Mouse (Mus musculus): ENCODE results near the gene Trem1. TPM values are rescaled to one million over a fixed set of nuclear protein-coding genes. Genes with fewer than 3 reads are reported as not detected.

Trem1 gene
- not detected for total RNA-seq (2021)

DNA sequence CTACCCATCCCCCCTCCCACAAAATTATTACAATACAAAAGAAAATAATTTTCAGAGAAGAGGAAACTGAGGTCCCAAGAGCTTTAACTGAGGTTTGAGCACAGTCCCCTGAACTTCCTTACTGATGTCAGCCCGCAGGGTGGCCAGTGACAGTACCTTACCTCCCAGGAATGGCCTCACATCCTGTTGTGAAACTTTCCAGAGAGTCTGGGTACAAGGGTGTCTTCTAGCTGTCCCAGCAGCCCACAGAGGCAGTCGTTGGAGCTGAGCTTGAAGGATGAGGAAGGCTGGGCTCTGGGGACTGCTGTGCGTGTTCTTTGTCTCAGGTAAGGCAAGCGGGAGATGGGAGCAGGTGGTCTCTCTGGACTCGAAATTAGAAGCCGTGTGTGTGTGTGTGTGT is at the start of gene Trem1:
Gene Trem1, plus strand, starts transcription at position 251 of the 400 bp plus-strand sequence.
- intact Hi-C loops (cut with DNase I) = no loop called here
- no peak for DNase-seq

DNA sequence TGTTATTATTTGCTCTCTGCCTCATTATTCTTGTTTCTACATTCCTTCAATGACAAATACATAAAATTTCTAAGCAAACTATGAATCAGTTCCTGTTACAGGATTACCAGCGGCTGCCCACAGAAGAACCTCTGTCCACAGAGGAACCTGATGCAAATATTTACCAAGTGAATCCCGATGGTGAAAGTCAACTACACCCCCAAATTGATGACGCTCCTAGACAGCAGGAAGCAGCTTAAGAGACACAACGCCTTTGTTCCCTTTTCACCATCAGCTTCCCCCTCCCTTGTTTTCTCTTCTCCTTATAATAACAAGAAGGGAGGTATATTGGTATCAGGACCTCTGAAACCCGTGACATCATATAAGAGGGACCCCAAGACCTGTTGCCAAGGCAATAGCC is 47.3 kb upstream of the Trem1 start:
- intact Hi-C loops (cut with DNase I) = no loop called here
- DNase-seq = no peak

- intact Hi-C loops (cut with DNase I) = no loop called here
- no peak for DNase-seq
Observed at GRCm38 (mm10) chr17:48192366-48192765, 40.2 kb upstream of the Trem1 start.

DNA sequence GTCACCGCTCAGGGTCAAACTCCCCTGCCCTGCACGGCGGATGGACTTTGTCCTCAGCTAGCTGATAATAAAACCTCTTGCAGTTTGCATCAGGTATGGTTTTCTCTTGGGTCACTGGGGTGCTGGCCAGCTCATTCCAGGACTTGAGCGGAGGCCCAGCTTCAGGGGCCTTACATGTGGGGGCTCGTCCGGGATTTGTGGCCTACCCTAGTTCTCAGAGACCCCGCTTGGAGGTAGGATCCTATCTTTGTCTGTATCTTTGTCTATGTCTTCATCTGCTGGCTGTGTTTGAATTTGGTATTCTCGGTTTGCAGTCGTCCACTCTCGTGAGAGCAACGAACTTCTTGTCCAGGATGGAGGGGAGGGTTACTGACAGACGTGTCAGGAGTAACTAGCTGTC is 29.5 kb upstream of the Trem1 start:
- intact Hi-C loops (cut with DNase I) = no loop called here
- DNase-seq = no peak

DNA sequence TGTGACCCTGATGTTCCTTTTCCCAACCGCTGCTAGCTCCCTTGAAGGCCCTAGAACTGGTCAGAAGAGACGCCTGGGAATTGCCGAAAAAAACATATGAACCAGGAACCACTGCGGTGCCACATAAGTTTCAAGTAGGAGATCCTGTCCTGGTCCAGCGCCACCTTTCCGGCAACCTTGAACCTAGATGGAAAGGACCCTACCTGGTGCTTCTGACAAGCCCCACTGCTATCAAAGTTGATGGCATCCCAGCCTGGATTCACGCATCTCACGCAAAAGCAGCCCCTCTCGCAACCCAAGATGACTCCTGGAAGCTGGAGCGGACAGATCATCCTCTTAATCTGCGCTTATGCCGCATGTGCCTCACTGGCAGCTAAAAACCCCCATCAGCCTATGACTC is 20.0 kb upstream of the Trem1 start:
- intact Hi-C loops (cut with DNase I) = no loop called here

GRCm38 (mm10) chr17:48213511-48213910 is 19.1 kb upstream of the Trem1 start:
- intact Hi-C loops (cut with DNase I) = no loop called here
- DNase-seq = no peak

More for the DNA sequence above, 20.0 kb upstream of the Trem1 start:
- DNase-seq = no peak

GRCm38 (mm10) chr17:48215429-48215828 is 17.1 kb upstream of the Trem1 start:
- no peak for DNase-seq
- intact Hi-C loops (cut with DNase I) = no loop called here

- intact Hi-C loops (cut with DNase I) = no loop called here
- no peak for DNase-seq
Observed at GRCm38 (mm10) chr17:48230680-48231079, 1.9 kb upstream of the Trem1 start.

- intact Hi-C loops (cut with DNase I) = no loop called here
- DNase-seq = no peak
Observed at GRCm38 (mm10) chr17:48233789-48234188, 1.2 kb downstream of the Trem1 start.

GRCm38 (mm10) chr17:48234550-48234949 is 2.0 kb downstream of the Trem1 start:
- intact Hi-C loops (cut with DNase I) = no loop called here
- no peak for DNase-seq

DNA sequence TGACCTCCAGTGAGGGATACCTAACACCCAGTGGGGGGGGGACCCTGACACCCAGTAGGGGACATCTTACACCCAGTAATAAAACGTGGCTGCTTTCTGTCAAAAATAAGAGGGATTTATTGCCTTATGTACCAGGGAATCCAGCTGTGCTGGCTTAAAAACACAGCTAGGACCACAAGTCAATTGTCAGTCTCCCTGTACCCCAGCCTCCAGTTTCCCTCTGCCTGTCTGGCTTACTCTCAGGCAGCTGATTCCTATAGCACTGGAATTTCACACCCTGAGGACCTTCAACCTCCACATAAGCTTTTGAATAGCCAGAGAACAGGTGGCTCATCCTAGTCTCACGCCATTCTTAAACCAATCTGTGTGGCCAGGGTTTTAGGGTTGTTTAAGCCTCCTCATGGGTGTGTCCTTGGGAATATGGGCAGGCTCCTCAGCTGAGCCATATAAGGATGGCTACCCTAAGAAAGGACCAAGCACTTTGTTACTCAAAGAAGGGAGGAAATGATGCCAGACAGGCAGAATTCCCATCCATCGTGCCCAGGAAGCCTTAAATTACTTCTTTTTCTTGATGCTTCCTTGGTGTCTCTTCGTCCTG is 3.3 kb downstream of the Trem1 start:
- DNase-seq = no peak
- intact Hi-C loops (cut with DNase I) = no loop called here

- intact Hi-C loops (cut with DNase I) = no loop called here
- no peak for DNase-seq
Observed at GRCm38 (mm10) chr17:48237621-48238020, 5.1 kb downstream of the Trem1 start.

- DNase-seq = no peak
- intact Hi-C loops (cut with DNase I) = no loop called here
Observed at GRCm38 (mm10) chr17:48247221-48247928, 14.8 kb downstream of the Trem1 start, which contains the start of gene Trem3. Gene Trem3, plus strand, starts transcription at chr17:48247777.

DNA sequence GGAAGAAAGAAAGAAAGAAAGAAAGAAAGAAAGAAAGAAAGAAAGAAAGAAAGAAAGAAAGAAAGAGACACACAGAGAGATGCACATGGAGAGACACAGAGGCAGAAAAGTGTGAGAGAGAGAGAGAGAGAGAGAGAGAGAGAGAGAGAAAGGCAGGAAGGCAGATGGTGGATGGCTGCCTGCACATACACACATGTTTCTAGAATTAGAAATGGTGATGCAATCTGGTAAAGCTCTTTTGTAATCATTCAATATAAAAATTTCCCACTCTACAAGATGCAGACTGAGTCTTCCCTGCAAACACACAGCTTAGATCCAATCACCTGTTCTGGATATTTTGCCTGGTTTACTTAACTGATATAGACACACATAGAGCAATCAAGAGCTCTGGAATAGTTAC is 16.5 kb downstream of the Trem1 start:
- DNase-seq = no peak

DNA sequence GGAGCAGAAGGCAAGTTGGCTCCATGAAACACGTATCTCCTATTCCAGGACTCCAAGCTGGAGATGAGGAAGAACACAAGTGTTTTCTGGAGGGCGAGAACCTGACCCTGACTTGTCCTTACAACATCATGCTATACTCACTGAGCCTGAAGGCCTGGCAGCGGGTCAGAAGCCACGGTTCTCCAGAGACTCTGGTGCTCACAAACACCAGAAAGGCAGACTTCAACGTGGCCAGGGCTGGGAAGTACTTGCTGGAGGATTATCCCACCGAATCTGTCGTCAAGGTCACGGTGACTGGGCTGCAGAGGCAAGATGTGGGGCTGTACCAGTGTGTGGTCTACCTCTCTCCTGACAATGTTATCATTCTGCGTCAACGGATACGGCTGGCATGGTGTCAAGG is 16.9 kb downstream of the Trem1 start:
- no peak for DNase-seq
- intact Hi-C loops (cut with DNase I) = no loop called here

More for the DNA sequence above, 16.5 kb downstream of the Trem1 start:
- intact Hi-C loops (cut with DNase I) = no loop called here

GRCm38 (mm10) chr17:48250631-48251030 is 18.1 kb downstream of the Trem1 start:
- intact Hi-C loops (cut with DNase I) = no loop called here
- DNase-seq = no peak

DNA sequence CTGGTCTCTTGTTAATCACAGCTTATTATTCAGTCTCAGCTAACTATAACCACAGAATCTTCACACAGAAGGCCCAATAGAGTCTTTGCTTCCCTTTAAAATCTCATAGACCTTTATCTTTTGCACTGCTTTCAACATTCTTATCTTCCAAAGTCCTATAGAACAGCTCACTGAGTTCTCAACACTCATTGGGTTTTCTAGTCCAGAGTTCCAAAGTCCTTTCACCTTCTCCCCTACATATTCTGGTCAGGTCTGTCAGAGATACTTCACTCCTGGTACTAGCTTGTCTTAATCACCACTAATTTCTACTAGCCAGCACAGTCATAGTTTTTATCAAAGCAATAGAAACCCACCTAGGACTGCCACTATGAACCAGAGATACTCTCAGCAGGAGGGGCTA is 24.0 kb downstream of the Trem1 start:
- no peak for DNase-seq
- intact Hi-C loops (cut with DNase I) = no loop called here

DNA sequence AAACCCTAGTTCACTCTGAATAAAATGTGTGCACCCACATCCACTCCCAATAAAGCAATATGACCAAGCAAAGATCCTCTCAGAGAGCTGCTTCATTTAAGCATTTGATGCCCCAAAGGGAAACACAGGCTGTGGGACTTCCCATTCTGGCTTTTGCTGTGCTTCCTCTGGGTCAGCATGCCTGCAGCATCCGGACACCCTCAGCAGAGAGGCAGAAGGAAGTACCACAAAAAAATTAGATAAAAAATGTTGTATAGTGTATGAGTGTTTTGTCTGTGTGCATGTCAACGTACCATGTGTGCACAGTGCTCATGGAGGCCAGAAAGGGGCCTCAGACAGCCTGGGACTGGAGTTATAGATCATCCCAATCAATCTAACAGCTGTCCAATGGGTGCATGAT is 29.3 kb downstream of the Trem1 start:
- DNase-seq = no peak
- intact Hi-C loops (cut with DNase I) = no loop called here

GRCm38 (mm10) chr17:48263741-48264362 is 31.3 kb downstream of the Trem1 start, which contains the start of gene Treml4:
Gene Treml4, plus strand, starts transcription at chr17:48264295.
- no peak for DNase-seq
- intact Hi-C loops (cut with DNase I) = no loop called here

DNA sequence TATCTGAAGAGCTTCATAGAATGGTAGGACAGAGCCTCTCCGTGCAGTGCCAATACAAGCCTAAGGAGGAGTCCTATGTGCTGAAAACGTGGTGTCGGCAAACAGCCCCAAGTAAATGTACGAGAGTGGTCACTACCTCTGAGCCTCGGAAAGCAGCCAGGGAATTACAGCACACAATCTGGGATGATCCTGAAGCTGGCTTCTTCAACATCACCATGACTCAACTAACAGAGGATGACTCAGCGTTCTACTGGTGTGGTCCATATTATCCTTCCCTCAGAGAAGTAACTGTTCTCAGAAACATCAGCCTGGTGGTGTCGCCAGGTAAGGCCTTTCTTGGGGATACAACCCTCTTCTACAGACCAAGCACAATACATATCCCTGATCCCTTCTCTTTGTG is 32.1 kb downstream of the Trem1 start:
- intact Hi-C loops (cut with DNase I) = no loop called here
- DNase-seq = no peak

DNA sequence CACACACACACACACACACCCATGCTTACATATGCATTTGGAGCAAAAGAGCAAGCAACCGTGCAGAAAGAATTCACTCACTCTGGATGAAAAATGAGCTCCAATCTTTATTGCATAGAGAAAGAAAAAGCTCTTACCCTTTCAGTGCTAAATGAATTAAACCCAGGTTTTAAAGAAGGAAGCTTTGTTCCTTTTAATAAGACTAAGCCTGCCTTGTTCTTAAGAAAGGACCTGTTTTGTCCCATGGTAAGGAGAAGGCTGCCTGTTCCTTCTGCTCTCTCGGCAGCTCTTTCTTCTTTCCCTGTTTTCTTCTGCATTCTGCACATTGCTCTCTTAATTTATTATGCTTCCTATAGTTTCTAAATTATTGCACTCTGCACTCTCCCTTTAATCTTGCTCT is 33.6 kb downstream of the Trem1 start:
- intact Hi-C loops (cut with DNase I) = no loop called here
- no peak for DNase-seq

Data from left cerebral cortex, postnatal 4 days (tissue).